Mouse (Mus musculus): Measurements from ENCODE around the gene Gfm2. TPM values are rescaled to one million over a fixed set of nuclear protein-coding genes. Genes with fewer than 3 reads are reported as not detected.
A peak's percentile ranks its signal among the peaks of the same experiment; 100 is the strongest.

Gfm2 gene
- polyA plus RNA-seq, 1 experiment: 31.1 TPM

GRCm38 (mm10) chr13:97207472-97208111, 69.9 kb downstream of the Gfm2 start:
- no peak for DNase-seq
- Histone ChIP-seq H3K36me3 (ENCODE audit: control insufficient read depth, insufficient read depth, low read length) (no peaks in the 10 kb centered on the region), H3K27ac (ENCODE audit: control insufficient read depth, insufficient read depth, low read length) (peak overlapping the region; percentile 97), H3K4me1 (replicated peaks; ENCODE audit: control insufficient read depth, insufficient read depth, low read length) (peaks cover 17% of the 10 kb centered on the region), H3K27me3 (ENCODE audit: control insufficient read depth, insufficient read depth, low read length) (no peaks in the 10 kb centered on the region), H3K4me3 (ENCODE audit: control insufficient read depth, insufficient read depth, low read length) (no peak overlapping the region)
- 78% methylated on average over 7 of the region's 7 CpGs for WGBS
- TF ChIP-seq CTCF (IDR thresholded peaks at IDR 0.05; ENCODE audit: borderline replicate concordance, control insufficient read depth, extremely low read depth, insufficient read depth, low read length, poor library complexity): no peak
- TF ChIP-seq POLR2A (IDR thresholded peaks at IDR 0.05; ENCODE audit: control insufficient read depth, extremely low read depth, insufficient read depth, low read length, poor library complexity): no peak

- H3K27ac ChIP-seq (ENCODE audit: control insufficient read depth, insufficient read depth, low read length): peak overlapping the region; percentile 97
- peak; percentile 75 for DNase-seq
- no peaks in the 10 kb centered on the region for H3K27me3 ChIP-seq (ENCODE audit: control insufficient read depth, insufficient read depth, low read length)
- H3K4me3 ChIP-seq (ENCODE audit: control insufficient read depth, insufficient read depth, low read length): no peak overlapping the region
- WGBS: 3% methylated on average over 7 of the region's 7 CpGs
- H3K4me1 ChIP-seq (replicated peaks; ENCODE audit: control insufficient read depth, insufficient read depth, low read length): peaks cover 17% of the 10 kb centered on the region
- TF ChIP-seq CTCF (IDR thresholded peaks at IDR 0.05; ENCODE audit: borderline replicate concordance, control insufficient read depth, extremely low read depth, insufficient read depth, low read length, poor library complexity) (no peak), POLR2A (IDR thresholded peaks at IDR 0.05; ENCODE audit: control insufficient read depth, extremely low read depth, insufficient read depth, low read length, poor library complexity) (no peak)
- no peaks in the 10 kb centered on the region for H3K36me3 ChIP-seq (ENCODE audit: control insufficient read depth, insufficient read depth, low read length)
Observed at GRCm38 (mm10) chr13:97208112-97208478, 70.4 kb downstream of the Gfm2 start.

GRCm38 (mm10) chr13:97208500-97209010, 70.8 kb downstream of the Gfm2 start:
- Histone ChIP-seq H3K27ac (ENCODE audit: control insufficient read depth, insufficient read depth, low read length) (peak overlapping the region; percentile 97), H3K4me3 (ENCODE audit: control insufficient read depth, insufficient read depth, low read length) (no peak overlapping the region), H3K36me3 (ENCODE audit: control insufficient read depth, insufficient read depth, low read length) (no peaks in the 10 kb centered on the region), H3K4me1 (replicated peaks; ENCODE audit: control insufficient read depth, insufficient read depth, low read length) (peaks cover 17% of the 10 kb centered on the region), H3K27me3 (ENCODE audit: control insufficient read depth, insufficient read depth, low read length) (no peaks in the 10 kb centered on the region)
- no peak for DNase-seq
- TF ChIP-seq CTCF (IDR thresholded peaks at IDR 0.05; ENCODE audit: borderline replicate concordance, control insufficient read depth, extremely low read depth, insufficient read depth, low read length, poor library complexity) (no peak), POLR2A (IDR thresholded peaks at IDR 0.05; ENCODE audit: control insufficient read depth, extremely low read depth, insufficient read depth, low read length, poor library complexity) (no peak)
- 74% methylated on average over 3 of the region's 3 CpGs for WGBS

GRCm38 (mm10) chr13:97214583-97215268, 77.0 kb downstream of the Gfm2 start:
- H3K4me1 ChIP-seq (replicated peaks; ENCODE audit: control insufficient read depth, insufficient read depth, low read length): no peaks in the 10 kb centered on the region
- DNase-seq: no peak
- H3K27me3 ChIP-seq (ENCODE audit: control insufficient read depth, insufficient read depth, low read length): no peaks in the 10 kb centered on the region
- H3K27ac ChIP-seq (ENCODE audit: control insufficient read depth, insufficient read depth, low read length): no peak overlapping the region
- no peak overlapping the region for H3K4me3 ChIP-seq (ENCODE audit: control insufficient read depth, insufficient read depth, low read length)
- H3K36me3 ChIP-seq (ENCODE audit: control insufficient read depth, insufficient read depth, low read length): no peaks in the 10 kb centered on the region
- WGBS: 89% methylated on average over 3 of the region's 3 CpGs
- TF ChIP-seq POLR2A (IDR thresholded peaks at IDR 0.05; ENCODE audit: control insufficient read depth, extremely low read depth, insufficient read depth, low read length, poor library complexity) (no peak), CTCF (IDR thresholded peaks at IDR 0.05; ENCODE audit: borderline replicate concordance, control insufficient read depth, extremely low read depth, insufficient read depth, low read length, poor library complexity) (no peak)

- DNase-seq: no peak
- WGBS: 88% methylated on average over 4 of the region's 4 CpGs
- H3K4me1 ChIP-seq (replicated peaks; ENCODE audit: control insufficient read depth, insufficient read depth, low read length): no peaks in the 10 kb centered on the region
- no peaks in the 10 kb centered on the region for H3K36me3 ChIP-seq (ENCODE audit: control insufficient read depth, insufficient read depth, low read length)
- H3K4me3 ChIP-seq (ENCODE audit: control insufficient read depth, insufficient read depth, low read length): no peak overlapping the region
- H3K27me3 ChIP-seq (ENCODE audit: control insufficient read depth, insufficient read depth, low read length): no peaks in the 10 kb centered on the region
- TF ChIP-seq CTCF (IDR thresholded peaks at IDR 0.05; ENCODE audit: borderline replicate concordance, control insufficient read depth, extremely low read depth, insufficient read depth, low read length, poor library complexity) (no peak), POLR2A (IDR thresholded peaks at IDR 0.05; ENCODE audit: control insufficient read depth, extremely low read depth, insufficient read depth, low read length, poor library complexity) (no peak)
- H3K27ac ChIP-seq (ENCODE audit: control insufficient read depth, insufficient read depth, low read length): no peak overlapping the region
Observed at GRCm38 (mm10) chr13:97215563-97215962, 77.8 kb downstream of the Gfm2 start.

GRCm38 (mm10) chr13:97216196-97216595, 78.5 kb downstream of the Gfm2 start:
- Histone ChIP-seq H3K4me1 (replicated peaks; ENCODE audit: control insufficient read depth, insufficient read depth, low read length) (no peaks in the 10 kb centered on the region), H3K36me3 (ENCODE audit: control insufficient read depth, insufficient read depth, low read length) (no peaks in the 10 kb centered on the region), H3K27ac (ENCODE audit: control insufficient read depth, insufficient read depth, low read length) (no peak overlapping the region), H3K27me3 (ENCODE audit: control insufficient read depth, insufficient read depth, low read length) (no peaks in the 10 kb centered on the region), H3K4me3 (ENCODE audit: control insufficient read depth, insufficient read depth, low read length) (no peak overlapping the region)
- no peak for TF ChIP-seq CTCF (IDR thresholded peaks at IDR 0.05; ENCODE audit: borderline replicate concordance, control insufficient read depth, extremely low read depth, insufficient read depth, low read length, poor library complexity)
- no peak for TF ChIP-seq POLR2A (IDR thresholded peaks at IDR 0.05; ENCODE audit: control insufficient read depth, extremely low read depth, insufficient read depth, low read length, poor library complexity)
- 92% methylated on average over 5 of the region's 5 CpGs for WGBS
- DNase-seq: no peak

All from thymus, adult 2 months (tissue).